8 mouse cellular contexts compared by ENCODE assay signal in the genomic region with DNA sequence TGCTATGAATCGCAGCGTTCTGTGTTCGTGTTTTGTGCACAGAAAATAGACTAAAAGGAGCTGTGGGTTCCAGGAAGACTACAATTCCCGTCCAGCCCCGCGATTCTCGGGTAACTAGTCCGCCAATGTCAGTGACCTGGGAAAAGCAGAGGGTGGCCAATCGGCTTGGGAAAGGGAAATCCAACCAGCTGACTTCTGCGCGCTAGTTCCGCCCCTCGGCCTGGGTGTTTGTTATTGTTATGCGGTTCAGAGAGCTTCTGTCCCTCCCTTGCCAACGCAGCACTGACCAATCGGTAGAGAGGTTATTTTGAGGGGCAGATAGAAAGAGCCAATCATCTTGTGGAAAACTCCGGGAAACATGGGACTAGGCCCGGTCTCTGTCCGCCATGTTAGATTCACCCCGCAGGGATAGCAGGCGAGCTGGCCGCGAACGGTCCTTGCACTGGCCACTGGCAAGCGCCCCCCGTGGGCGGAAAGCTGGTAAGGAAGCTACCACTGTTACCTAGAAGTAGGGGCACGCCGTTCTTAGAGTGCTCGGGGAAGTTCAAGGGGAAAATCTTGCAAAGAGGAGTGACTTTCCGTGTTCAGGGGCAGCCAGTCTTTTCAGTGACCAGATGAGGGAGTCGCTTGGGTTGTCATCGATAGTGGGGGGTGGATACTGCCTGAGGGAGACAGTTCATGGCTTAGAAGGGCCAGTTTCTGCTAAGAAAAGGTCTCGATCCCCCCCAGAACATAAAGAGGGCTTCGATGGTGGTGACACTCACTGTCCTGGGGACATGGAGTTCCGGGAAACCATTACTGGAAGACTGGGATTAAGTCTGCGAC. TPM values are rescaled to one million over a fixed set of nuclear protein-coding genes. Genes with fewer than 3 reads are reported as not detected.
DNase-seq lines count a peak whose midpoint lies in the region; ATAC-seq lines count a peak whose summit lies in the region.

No protein-coding gene starts in this region.

- peak overlapping the region; percentile 79 for H3K4me2 ChIP-seq in hindbrain, embryonic 16.5 days (ENCODE audit: low read length)

- no peaks in the 10 kb centered on the region for H3K36me3 ChIP-seq in hindbrain, embryonic 16.5 days (ENCODE audit: control insufficient read depth, insufficient read depth, low read length)
- H3K36me3 ChIP-seq in macrophage (ENCODE audit: inconsistent target): peaks cover 22% of the 10 kb centered on the region

- peaks cover 20% of the 10 kb centered on the region for H3K4me1 ChIP-seq in hindbrain, embryonic 16.5 days (ENCODE audit: control insufficient read depth, insufficient read depth, low read depth, low read length)

- peak; percentile 99 for DNase-seq in WW6 (ENCODE audit: low read depth, low spot score)
- DNase-seq in cerebellum, postnatal 36 days: peak; percentile 96 to 97
- DNase-seq in frontal cortex, postnatal 36 days (ENCODE audit: low spot score in 2 of 2): peak; percentile 98 to 100
- DNase-seq in left cerebral cortex, adult 18-20 months (ENCODE audit: low spot score in 2 of 2): peak; percentile 94 to 98
- DNase-seq in right cerebral cortex, postnatal 10 days (ENCODE audit: low spot score in 2 of 2): peak; percentile 99 to 100
- peak; percentile 92 to 97 for DNase-seq in urinary bladder, postnatal 36 days (ENCODE audit: low spot score in 2 of 2)

- H3K9me3 ChIP-seq in hindbrain, embryonic 16.5 days (ENCODE audit: control insufficient read depth, low read length): no peaks in the 10 kb centered on the region

- no peaks in the 10 kb centered on the region for H3K27me3 ChIP-seq in hindbrain, embryonic 16.5 days (replicated peaks; ENCODE audit: control insufficient read depth, insufficient read depth, low read length)

- H3K4me3 ChIP-seq in hindbrain, embryonic 16.5 days (ENCODE audit: low read length): peak overlapping the region; percentile 83
- peak overlapping the region; percentile 93 for H3K4me3 ChIP-seq in macrophage (ENCODE audit: inconsistent target)

- H3K9ac ChIP-seq in hindbrain, embryonic 16.5 days (ENCODE audit: low read depth, low read length): peak overlapping the region; percentile 85

- H3K79me2 ChIP-seq in macrophage (ENCODE audit: inconsistent target): peaks cover 85% of the 10 kb centered on the region

- peak; percentile 98 for ATAC-seq in hindbrain, embryonic 16.5 days

- WGBS in hindbrain, embryonic 16.5 days: under 1% methylated on average over 37 of the region's 37 CpGs
- under 1% methylated on average over 37 of the region's 37 CpGs for WGBS in macrophage (ENCODE audit: missing documents)

- peak overlapping the region; percentile 98 for H3K27ac ChIP-seq in hindbrain, embryonic 16.5 days (ENCODE audit: low read depth, low read length)
- H3K27ac ChIP-seq in macrophage: peak overlapping the region; percentile 96

RNA-seq across cellular contexts. Expression of gene Nbr1, which starts 0.7 kb away (rescaled TPM):
- polyA plus RNA-seq in hindbrain, embryonic 16.5 days (2015; fragmentation: Nextera tagmentation; extraction: Ambion mirVana): 80.5 and 93.2 TPM in 2 replicates
- total RNA-seq in left cerebral cortex, adult 18-20 months (2021): 100 to 1,000 TPM; 135 to 198 TPM
- total RNA-seq in macrophage (2018; cell fraction: chromatin; rRNA removed): 100 to 1,000 TPM in 17 of 26 experiments, 10 to 100 TPM in 9; 39.7 to 427 (median 139) TPM
- total RNA-seq in macrophage (2018; cell fraction: cytosol; rRNA removed): 100 to 1,000 TPM in 8 of 26 experiments, 10 to 100 TPM in 18; 37.9 to 118 (median 70.6) TPM
- 100 to 1,000 TPM in 12 of 26 experiments, 10 to 100 TPM in 14; 45.0 to 242 (median 85.3) TPM for total RNA-seq in macrophage (2018; cell fraction: nucleus; rRNA removed)
- 57.2 to 95.2 TPM (median 88.0 TPM) in 3 replicates for polyA plus RNA-seq in macrophage (2018)

RNA-seq across cellular contexts. Expression of gene Brca1, which starts 0.9 kb away (rescaled TPM):
- polyA plus RNA-seq in hindbrain, embryonic 16.5 days (2015; fragmentation: Nextera tagmentation; extraction: Ambion mirVana): 2.0 and 3.0 TPM in 2 replicates
- 1 to 10 TPM in 1 of 2 experiments, under 1 TPM in 1; 0.74 to 1.2 TPM for total RNA-seq in left cerebral cortex, adult 18-20 months (2021)
- total RNA-seq in macrophage (2018; cell fraction: chromatin; rRNA removed): 10 to 100 TPM in 13 of 26 experiments, 1 to 10 TPM in 13; 2.2 to 23.3 (median 9.8) TPM
- total RNA-seq in macrophage (2018; cell fraction: cytosol; rRNA removed): 1 to 10 TPM; 1.1 to 2.6 (median 1.8) TPM
- total RNA-seq in macrophage (2018; cell fraction: nucleus; rRNA removed): 10 to 100 TPM in 1 of 26 experiments, 1 to 10 TPM in 25; 1.4 to 25.2 (median 3.6) TPM
- 0.61 to 7.7 TPM (median 2.1 TPM) in 3 replicates for polyA plus RNA-seq in macrophage (2018)

RNA-seq across cellular contexts. Expression of gene Tmem106a, which starts 29.4 kb away (rescaled TPM):
- polyA plus RNA-seq in hindbrain, embryonic 16.5 days (2015; fragmentation: Nextera tagmentation; extraction: Ambion mirVana): 4.4 and 4.9 TPM in 2 replicates
- total RNA-seq in left cerebral cortex, adult 18-20 months (2021): 1 to 10 TPM; 1.6 to 2.0 TPM
- 100 to 1,000 TPM; 142 to 427 (median 315) TPM for total RNA-seq in macrophage (2018; cell fraction: chromatin; rRNA removed)
- 100 to 1,000 TPM; 272 to 465 (median 394) TPM for total RNA-seq in macrophage (2018; cell fraction: cytosol; rRNA removed)
- 100 to 1,000 TPM; 328 to 628 (median 506) TPM for total RNA-seq in macrophage (2018; cell fraction: nucleus; rRNA removed)
- polyA plus RNA-seq in macrophage (2018): 374 to 580 TPM (median 389 TPM) in 3 replicates

RNA-seq across cellular contexts. Expression of gene Gm11634, which starts 46.4 kb away (rescaled TPM):
- polyA plus RNA-seq in hindbrain, embryonic 16.5 days (2015; fragmentation: Nextera tagmentation; extraction: Ambion mirVana): not detected in 2 replicates
- not detected for total RNA-seq in left cerebral cortex, adult 18-20 months (2021)
- total RNA-seq in macrophage (2018; cell fraction: chromatin; rRNA removed): not detected
- total RNA-seq in macrophage (2018; cell fraction: cytosol; rRNA removed): not detected
- not detected for total RNA-seq in macrophage (2018; cell fraction: nucleus; rRNA removed)
- polyA plus RNA-seq in macrophage (2018): not detected in 3 replicates

Comparison
In these comparisons a context has a peak if more than half of its experiments do, and no peak if none do; other contexts are left out.
1. Peak in every context shown above with its lines: DNase-seq, ATAC-seq, H3K4me3 ChIP-seq and H3K27ac ChIP-seq.
2. RNA of gene Tmem106a, which starts 29.4 kb away (polyA plus RNA-seq): 374 to 580 TPM in macrophage; 4.4 to 4.9 TPM in hindbrain, embryonic 16.5 days; every median in the first group is over 10 times any median in the second.